Comparison of ENCODE assay signal across 9 mouse cellular contexts in genomic region chr5:128733955-128734354, GRCm38 (mm10). TPM values are rescaled to one million over a fixed set of nuclear protein-coding genes. Genes with fewer than 3 reads are reported as not detected.
DNase-seq lines count a peak whose midpoint lies in the region; ATAC-seq and TF ChIP-seq lines count a peak whose summit lies in the region.
"Had no signal": no experiment of that assay in that cellular context is flagged by ENCODE, and none has a peak within 500 bp of the region (broad histone marks: within the 10 kb centered on the region; RNA-seq: fewer than 3 reads in every experiment).

No protein-coding gene starts in this region.

- H3K4me2 ChIP-seq in midbrain, embryonic 14.5 days (ENCODE audit: low read length): no peak overlapping the region
- H3K4me2 ChIP-seq: limb, embryonic 13.5 days had no signal

- H3K9me3 ChIP-seq in E14TG2a.4 (ENCODE audit: low read length): no peaks in the 10 kb centered on the region
- no peaks in the 10 kb centered on the region for H3K9me3 ChIP-seq in midbrain, embryonic 14.5 days (ENCODE audit: control insufficient read depth, low read length)
- H3K9me3 ChIP-seq: limb, embryonic 13.5 days had no signal

- WGBS in midbrain, embryonic 14.5 days: 6% methylated on average over 6 of the region's 6 CpGs

- peaks cover 33% of the 10 kb centered on the region for H3K4me1 ChIP-seq in E14TG2a.4 (replicated peaks; ENCODE audit: low read depth, low read length)
- H3K4me1 ChIP-seq in midbrain, embryonic 14.5 days (ENCODE audit: control insufficient read depth, insufficient read depth, low read length): peaks cover 1% of the 10 kb centered on the region; the same call in 1 of the 2 replicates
- H3K4me1 ChIP-seq: limb, embryonic 13.5 days had no signal

- peak; percentile 70 for TF ChIP-seq CTCF in E14TG2a.4 (conservative IDR thresholded peaks at IDR 0.05; ENCODE audit: low read length)

- H3K36me3 ChIP-seq in E14TG2a.4 (ENCODE audit: insufficient read depth, low read length): no peaks in the 10 kb centered on the region
- H3K36me3 ChIP-seq in midbrain, embryonic 14.5 days (ENCODE audit: control insufficient read depth, insufficient read depth, low read length): no peaks in the 10 kb centered on the region
- H3K36me3 ChIP-seq: limb, embryonic 13.5 days had no signal

- intact Hi-C loops in heart, postnatal 25 days (cut with DNase I): loop anchor here (1.0 to 5.0 kb wide), 2 partner anchors 212 to 238 kb away; no protein-coding TSS in a partner anchor
- intact Hi-C loops in heart, postnatal 10 days (cut with DNase I): loop anchor here (1.0 to 5.0 kb wide), 2 partner anchors 212 to 238 kb away; no protein-coding TSS in a partner anchor

- no peak for ATAC-seq in midbrain, embryonic 14.5 days (ENCODE audit: low FRiP score, low TSS enrichment)

- H3K27me3 ChIP-seq in E14TG2a.4 (ENCODE audit: insufficient read depth, low read length): peaks cover 23% of the 10 kb centered on the region
- H3K27me3 ChIP-seq in midbrain, embryonic 14.5 days (ENCODE audit: control insufficient read depth, insufficient read depth, low read length): no peaks in the 10 kb centered on the region

- H3K4me3 ChIP-seq in E14TG2a.4 (replicated peaks; ENCODE audit: low read length): no peak overlapping the region
- no peak overlapping the region for H3K4me3 ChIP-seq in midbrain, embryonic 14.5 days (replicated peaks; ENCODE audit: low read depth, low read length)
- H3K4me3 ChIP-seq: limb, embryonic 13.5 days had no signal

- DNase-seq in heart, adult 11 months: peak; percentile 76
- DNase-seq in heart, postnatal 25 days (ENCODE audit: low spot score): no peak
- DNase-seq in c-Kit-positive CD71-negative TER-119-negative erythroid progenitor cells, embryonic 14.5 days (ENCODE audit: low read depth): peak; percentile 22
- DNase-seq in heart, postnatal 10 days: peak; percentile 42 to 59
- DNase-seq in layer of hippocampus, postnatal 36 days: peak; percentile 62 to 66
- peak; percentile 88 for DNase-seq in midbrain, embryonic 14.5 days
- DNase-seq in T-cell, adult 2 months (ENCODE audit: low spot score): no peak

- H3K9ac ChIP-seq in midbrain, embryonic 14.5 days (replicated peaks; ENCODE audit: low read length): no peak overlapping the region
- H3K9ac ChIP-seq: limb, embryonic 13.5 days had no signal

- no peak overlapping the region for H3K27ac ChIP-seq in midbrain, embryonic 14.5 days (replicated peaks; ENCODE audit: low read depth, low read length)
- H3K27ac ChIP-seq: limb, embryonic 13.5 days had no signal

RNA-seq across cellular contexts. Expression of gene Piwil1, which starts 31.6 kb away (rescaled TPM):
- not detected for total RNA-seq in heart, postnatal 25 days (2021)
- not detected for total RNA-seq in heart, postnatal 10 days (2021)
- not detected for total RNA-seq in layer of hippocampus, postnatal 36 days (2021)
- polyA plus RNA-seq in midbrain, embryonic 14.5 days (2014; fragmentation: Nextera tagmentation; extraction: Ambion mirVana): 0.20 and 0.38 TPM in 2 replicates
- polyA plus RNA-seq: limb, embryonic 13.5 days had no signal

Comparison
In these comparisons a context has a peak if more than half of its experiments do, and no peak if none do; other contexts are left out.
1. DNase-seq: peak in heart, adult 11 months (single experiment), c-Kit-positive CD71-negative TER-119-negative erythroid progenitor cells, embryonic 14.5 days (single experiment), heart, postnatal 10 days (2 of 2), layer of hippocampus, postnatal 36 days (2 of 2) and midbrain, embryonic 14.5 days (single experiment); none in heart, postnatal 25 days (single experiment) and T-cell, adult 2 months (single experiment).